Mouse (Mus musculus) E14TG2a.4 (cell line): ENCODE data around the gene Ttc7b.

Experiments used
- CTCF ChIP-seq: conservative IDR thresholded peaks from 2 replicates; pipeline ENCODE4 v1.5.1; 2014; ENCODE audit warnings: low read length
- NANOG ChIP-seq: IDR thresholded peaks from 2 replicates; pipeline ENCODE4 v1.6.1; 2014; ENCODE audit warnings: borderline replicate concordance, low read length, mixed read lengths

- TF ChIP-seq CTCF, result no peak
- no peak for TF ChIP-seq NANOG
Observed at GRCm38 (mm10) chr12:100498006-100498405, 22.6 kb downstream of the Ttc7b start.
